Mouse (Mus musculus): Measurements from ENCODE around the gene Rhov.

Rhov gene

GRCm38 (mm10) chr2:119289014-119289416, 17.9 kb upstream of the Rhov start:
- DNase-seq (ENCODE audit: low spot score), result no peak

- peak; percentile 94 for DNase-seq (ENCODE audit: low spot score)
Measured at GRCm38 (mm10) chr2:119288270-119288882, 17.3 kb upstream of the Rhov start, which contains the start of gene Vps18. Vps18 (plus strand) TSS chr2:119288740.

- no peak for DNase-seq (ENCODE audit: low spot score)
Measured at GRCm38 (mm10) chr2:119287372-119287771, 16.3 kb upstream of the Rhov start.

GRCm38 (mm10) chr2:119281899-119282565, 11.0 kb upstream of the Rhov start:
- DNase-seq (ENCODE audit: low spot score), result no peak

- DNase-seq (ENCODE audit: low spot score), result no peak
Measured at GRCm38 (mm10) chr2:119277810-119278209, 6.7 kb upstream of the Rhov start.

GRCm38 (mm10) chr2:119276926-119277325, 5.9 kb upstream of the Rhov start:
- no peak for DNase-seq (ENCODE audit: low spot score)

GRCm38 (mm10) chr2:119274126-119274525, 3.1 kb upstream of the Rhov start:
- DNase-seq (ENCODE audit: low spot score), result no peak

- no peak for DNase-seq (ENCODE audit: low spot score)
Measured at GRCm38 (mm10) chr2:119270286-119270642, 808 bp downstream of the Rhov start.

- no peak for DNase-seq (ENCODE audit: low spot score)
Measured at GRCm38 (mm10) chr2:119263813-119264212, 7.3 kb downstream of the Rhov start.

- no peak for DNase-seq (ENCODE audit: low spot score)
Measured at GRCm38 (mm10) chr2:119262978-119263377, 8.1 kb downstream of the Rhov start.

- no peak for DNase-seq (ENCODE audit: low spot score)
Measured at GRCm38 (mm10) chr2:119261326-119261725, 9.7 kb downstream of the Rhov start.

GRCm38 (mm10) chr2:119260518-119260917, 10.6 kb downstream of the Rhov start:
- DNase-seq (ENCODE audit: low spot score), result no peak

- DNase-seq (ENCODE audit: low spot score), result no peak
Measured at GRCm38 (mm10) chr2:119254976-119255375, 16.1 kb downstream of the Rhov start.

- no peak for DNase-seq (ENCODE audit: low spot score)
Measured at GRCm38 (mm10) chr2:119250826-119251478, 20.1 kb downstream of the Rhov start.

GRCm38 (mm10) chr2:119250377-119250776, 20.7 kb downstream of the Rhov start:
- no peak for DNase-seq (ENCODE audit: low spot score)

GRCm38 (mm10) chr2:119249592-119250061, 21.4 kb downstream of the Rhov start:
- DNase-seq (ENCODE audit: low spot score), result no peak

- DNase-seq (ENCODE audit: low spot score), result no peak
Measured at GRCm38 (mm10) chr2:119247904-119248303, 23.2 kb downstream of the Rhov start.

GRCm38 (mm10) chr2:119245246-119245645, 25.8 kb downstream of the Rhov start:
- DNase-seq (ENCODE audit: low spot score), result no peak

GRCm38 (mm10) chr2:119242548-119242947, 28.5 kb downstream of the Rhov start:
- no peak for DNase-seq (ENCODE audit: low spot score)

GRCm38 (mm10) chr2:119240819-119241186, 30.3 kb downstream of the Rhov start:
- no peak for DNase-seq (ENCODE audit: low spot score)

- no peak for DNase-seq (ENCODE audit: low spot score)
Measured at GRCm38 (mm10) chr2:119240075-119240818, 30.8 kb downstream of the Rhov start.

- no peak for DNase-seq (ENCODE audit: low spot score)
Measured at GRCm38 (mm10) chr2:119238671-119239070, 32.4 kb downstream of the Rhov start.

- DNase-seq (ENCODE audit: low spot score), result no peak
Measured at GRCm38 (mm10) chr2:119237871-119238220, 33.2 kb downstream of the Rhov start.
